Mouse (Mus musculus): ENCODE measurements around the gene Gars.

- TF ChIP-seq CTCF (IDR thresholded peaks at IDR 0.05; ENCODE audit: low read depth) (no peak), EP300 (optimal IDR thresholded peaks at IDR 0.05) (no peak)
These were observed 60.8 kb downstream of the Gars start for GRCm38 (mm10) chr6:55098603-55099002.
